Mouse (Mus musculus) kidney, postnatal 10 days (tissue): ENCODE data around the gene Ptgs2.

Experiments
- DNase-seq: peaks from one replicate; pipeline ENCODE4 v3.0.0; 2021; ENCODE audit warnings: mixed read lengths

The Ptgs2 gene

GRCm38 (mm10) chr1:150151411-150151810 is 51.6 kb downstream of the Ptgs2 start:
- no peak for DNase-seq
